24 mouse cellular contexts compared by ENCODE assay signal in genomic region chr10:108237049-108237448, GRCm38 (mm10).
"Had no signal": no experiment of that assay in that cellular context is flagged by ENCODE, and none has a peak within 500 bp of the region (broad histone marks: within the 10 kb centered on the region; RNA-seq: fewer than 3 reads in every experiment).

No protein-coding gene starts in this region.

- H3K4me2 ChIP-seq: limb, embryonic 12.5 days; limb, embryonic 15.5 days; liver, embryonic 11.5 days; lung, embryonic 15.5 days; midbrain, embryonic 12.5 days; neural tube, embryonic 13.5 days had no signal

- H3K9ac ChIP-seq: limb, embryonic 12.5 days; limb, embryonic 15.5 days; liver, embryonic 14.5 days; liver, postnatal 0 days; lung, embryonic 15.5 days; midbrain, embryonic 12.5 days; neural tube, embryonic 13.5 days had no signal

- H3K4me1 ChIP-seq: limb, embryonic 12.5 days; limb, embryonic 15.5 days; lung, embryonic 15.5 days; midbrain, embryonic 12.5 days; neural tube, embryonic 13.5 days had no signal

- ATAC-seq: liver, postnatal 0 days; midbrain, embryonic 16.5 days had no signal

- H3K4me3 ChIP-seq: layer of hippocampus, adult 2 months; limb, embryonic 12.5 days; limb, embryonic 15.5 days; lung, embryonic 15.5 days; midbrain, embryonic 12.5 days; myocyte; neural tube, embryonic 13.5 days had no signal

- H3K27me3 ChIP-seq: limb, embryonic 12.5 days; limb, embryonic 15.5 days; lung, embryonic 15.5 days; midbrain, embryonic 12.5 days; neural tube, embryonic 13.5 days had no signal

- H3K9me3 ChIP-seq: limb, embryonic 12.5 days; limb, embryonic 15.5 days; lung, embryonic 15.5 days; midbrain, embryonic 12.5 days; neural tube, embryonic 13.5 days had no signal

- DNase-seq: kidney, adult 2 months; kidney, postnatal 25 days; layer of hippocampus, adult 9-11 months; layer of hippocampus, postnatal 36 days; left cerebral cortex, postnatal 4 days; liver, postnatal 0 days; lung, postnatal 14 days; lung, postnatal 4 days; retina, postnatal 1 day; thymus, adult 2 months; thymus, postnatal 14 days; thymus, postnatal 4 days had no signal

- H3K27ac ChIP-seq: kidney, postnatal 0 days; limb, embryonic 12.5 days; limb, embryonic 15.5 days; liver, embryonic 14.5 days; lung, embryonic 15.5 days; midbrain, embryonic 12.5 days; neural tube, embryonic 13.5 days; stomach, postnatal 0 days had no signal
